Mouse (Mus musculus) thymus, postnatal 36 days (tissue): ENCODE measurements around the gene Art3.
A peak's percentile ranks its signal among the peaks of the same experiment; 100 is the strongest.
"Not testable (repeated sequence)": the region's sequence is repeated elsewhere in the genome, so short reads cannot be mapped to it uniquely, and the experiment has no call there.

Experiments used
- DNase-seq, 2 experiments: peaks; one replicate each; pipeline ENCODE4 v3.0.0; 2022; ENCODE audit warnings: mixed read lengths in 2 of 2

Gene Art3

GRCm38 (mm10) chr5:92340606-92341005 is 9.0 kb downstream of the Art3 start:
- DNase-seq = no peak

GRCm38 (mm10) chr5:92345006-92345405 is 13.4 kb downstream of the Art3 start:
- DNase-seq = no peak

GRCm38 (mm10) chr5:92348794-92349413 is 17.3 kb downstream of the Art3 start, which contains the start of gene Cxcl10:
Gene Cxcl10 (minus strand): TSS chr5:92348889.
- DNase-seq = peak; percentile 49 to 51

- DNase-seq = no peak
Observed at GRCm38 (mm10) chr5:92349731-92350130, 18.1 kb downstream of the Art3 start.

GRCm38 (mm10) chr5:92352716-92353115 is 21.1 kb downstream of the Art3 start:
- DNase-seq = not testable (repeated sequence)

GRCm38 (mm10) chr5:92353517-92353916 is 21.9 kb downstream of the Art3 start:
- DNase-seq = peak; percentile 43 to 52

GRCm38 (mm10) chr5:92358033-92358432 is 26.4 kb downstream of the Art3 start:
- no peak for DNase-seq

GRCm38 (mm10) chr5:92358767-92359455 is 27.3 kb downstream of the Art3 start:
- DNase-seq = no peak

GRCm38 (mm10) chr5:92363179-92363578 is 31.6 kb downstream of the Art3 start:
- no peak for DNase-seq

- DNase-seq = no peak
Observed at GRCm38 (mm10) chr5:92364011-92364410, 32.4 kb downstream of the Art3 start.

GRCm38 (mm10) chr5:92365146-92365705 is 33.6 kb downstream of the Art3 start:
- DNase-seq = no peak

- DNase-seq = no peak
Observed at GRCm38 (mm10) chr5:92366565-92366964, 34.9 kb downstream of the Art3 start.

GRCm38 (mm10) chr5:92368392-92368791 is 36.8 kb downstream of the Art3 start:
- DNase-seq = no peak

- no peak for DNase-seq
Observed at GRCm38 (mm10) chr5:92369151-92369994, 37.7 kb downstream of the Art3 start.

GRCm38 (mm10) chr5:92370392-92370791 is 38.8 kb downstream of the Art3 start:
- DNase-seq = no peak

- no peak for DNase-seq
Observed at GRCm38 (mm10) chr5:92370891-92371290, 39.3 kb downstream of the Art3 start.

GRCm38 (mm10) chr5:92371361-92371976 is 39.8 kb downstream of the Art3 start:
- no peak for DNase-seq

GRCm38 (mm10) chr5:92372605-92373004 is 41.0 kb downstream of the Art3 start:
- no peak for DNase-seq

- peak; percentile 37 to 39 for DNase-seq
Observed at GRCm38 (mm10) chr5:92374721-92375142, 43.1 kb downstream of the Art3 start.

- peak; percentile 49 to 66 for DNase-seq
Observed at GRCm38 (mm10) chr5:92375368-92375767, 43.7 kb downstream of the Art3 start.

- DNase-seq = no peak
Observed at GRCm38 (mm10) chr5:92376795-92377405, 45.3 kb downstream of the Art3 start.
